Mouse (Mus musculus): ENCODE results near the gene Pim3.

GRCm38 (mm10) chr15:88866934-88867356, 5.0 kb downstream of the Pim3 start:
- no peak for TF ChIP-seq GATA1 (IDR thresholded peaks at IDR 0.05; ENCODE audit: low read length)
- TF ChIP-seq TAL1 (IDR thresholded peaks at IDR 0.05; ENCODE audit: low read length): 0 out of 3 replicates have a peak, but pooled peaks have one; percentile 2

Measured in erythroblast, embryonic 14.5 days (primary cell).